Mouse (Mus musculus): ENCODE data around the gene Tmem86a. TPM values are rescaled to one million over a fixed set of nuclear protein-coding genes. Genes with fewer than 3 reads are reported as not detected.

The Tmem86a gene
- 0.77 and 2.3 TPM in 2 replicates for total RNA-seq (2014; fragmentation: Nextera tagmentation)
- not detected in 2 replicates for total RNA-seq (2017)

DNA sequence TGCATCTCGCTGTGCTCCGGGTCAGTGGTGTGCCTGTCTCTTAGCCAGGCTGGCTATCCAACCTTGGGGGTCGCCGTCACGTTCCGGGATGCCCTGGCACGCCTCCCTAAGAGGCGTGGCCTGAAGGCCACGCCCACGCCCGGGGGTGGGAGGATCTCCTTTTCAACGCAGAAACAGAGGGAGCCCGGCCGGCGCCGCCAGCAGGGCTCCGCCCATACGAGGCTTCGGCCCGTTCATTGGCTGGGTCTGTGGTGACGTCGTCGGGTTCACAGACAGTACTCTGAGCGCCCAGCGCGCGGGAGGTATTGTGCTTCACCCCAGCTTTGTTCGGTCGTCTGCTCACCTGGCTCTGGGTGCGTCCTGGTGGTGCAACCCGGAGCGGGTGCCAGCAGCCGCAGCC is at the start of gene Tmem86a:
TSS of gene Tmem86a (plus strand) at position 236 of the 400 bp plus-strand sequence.
- peak; percentile 98 for ATAC-seq (replicated peaks; ENCODE audit: low FRiP score, low TSS enrichment, poor library complexity, severe bottlenecking)

DNA sequence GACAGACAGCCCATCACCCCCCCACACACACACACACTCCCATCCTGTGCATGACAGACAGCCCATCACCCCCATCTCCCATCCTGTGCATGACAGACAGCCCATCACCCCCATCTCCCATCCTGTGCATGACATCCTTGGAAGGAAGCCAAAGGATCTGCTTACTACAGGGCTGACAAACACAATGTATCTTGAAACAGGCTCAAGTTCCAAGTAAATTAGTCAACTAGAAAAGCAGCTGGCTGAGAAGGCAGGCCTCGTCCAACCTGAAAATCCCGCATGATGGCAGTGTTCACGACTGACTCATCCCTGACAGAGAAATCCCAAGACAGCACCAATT is 49.8 kb upstream of the Tmem86a start:
- ATAC-seq (replicated peaks; ENCODE audit: low FRiP score, low TSS enrichment, poor library complexity, severe bottlenecking) = no peak

DNA sequence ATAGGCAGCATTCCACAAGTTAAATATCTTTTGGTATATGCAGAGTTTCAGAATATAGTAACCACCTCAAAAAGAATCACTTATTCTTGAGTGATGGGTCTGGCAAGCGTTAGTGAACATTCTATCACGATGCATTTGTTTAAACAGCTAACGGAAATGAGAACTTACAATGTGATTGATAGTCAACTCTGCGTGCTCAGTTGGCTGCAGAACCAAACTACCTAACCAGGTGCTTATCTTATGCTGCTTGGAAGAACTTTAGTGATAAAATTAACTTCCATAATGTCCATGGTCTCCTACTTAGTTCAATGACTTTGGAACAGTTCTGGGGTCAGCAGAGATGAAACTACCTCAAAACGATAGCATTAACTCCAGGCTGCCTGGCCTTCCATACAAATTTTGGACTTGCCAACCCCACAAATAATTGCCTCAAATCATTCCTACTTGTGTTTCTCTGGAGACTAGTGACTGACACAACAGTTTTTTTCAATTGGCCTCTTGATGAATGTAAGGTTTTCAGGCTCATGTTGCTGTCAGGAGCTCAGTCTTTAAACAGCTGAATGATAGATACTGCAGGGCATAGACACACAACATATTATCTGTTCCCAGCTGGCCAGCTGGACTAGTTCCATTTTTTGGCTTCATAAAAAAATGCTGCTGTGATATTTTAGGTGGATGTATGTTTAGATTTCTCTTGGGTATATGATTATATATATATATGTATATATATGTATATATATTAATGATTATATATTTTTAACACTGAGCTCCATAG is 49.1 kb upstream of the Tmem86a start:
- ATAC-seq (replicated peaks; ENCODE audit: low FRiP score, low TSS enrichment, poor library complexity, severe bottlenecking) = no peak

DNA sequence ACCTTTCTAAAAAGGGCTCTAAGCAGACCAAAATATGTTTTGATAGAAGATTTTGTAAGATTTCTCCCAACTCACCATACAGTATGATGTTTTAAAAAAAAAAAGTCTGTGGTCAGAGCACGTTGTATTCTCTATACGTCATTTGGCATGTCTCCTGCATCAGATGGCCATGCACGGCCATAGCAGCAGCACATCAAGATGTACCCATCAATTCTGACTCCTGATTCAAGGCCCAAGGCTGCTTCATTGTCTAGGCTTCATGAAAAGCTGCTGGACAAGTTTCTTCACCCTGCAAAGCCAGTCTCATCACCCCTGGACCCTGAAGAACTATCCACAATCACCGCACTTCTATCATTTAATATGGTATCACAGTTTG is 48.5 kb upstream of the Tmem86a start:
- ATAC-seq (replicated peaks; ENCODE audit: low FRiP score, low TSS enrichment, poor library complexity, severe bottlenecking) = no peak

DNA sequence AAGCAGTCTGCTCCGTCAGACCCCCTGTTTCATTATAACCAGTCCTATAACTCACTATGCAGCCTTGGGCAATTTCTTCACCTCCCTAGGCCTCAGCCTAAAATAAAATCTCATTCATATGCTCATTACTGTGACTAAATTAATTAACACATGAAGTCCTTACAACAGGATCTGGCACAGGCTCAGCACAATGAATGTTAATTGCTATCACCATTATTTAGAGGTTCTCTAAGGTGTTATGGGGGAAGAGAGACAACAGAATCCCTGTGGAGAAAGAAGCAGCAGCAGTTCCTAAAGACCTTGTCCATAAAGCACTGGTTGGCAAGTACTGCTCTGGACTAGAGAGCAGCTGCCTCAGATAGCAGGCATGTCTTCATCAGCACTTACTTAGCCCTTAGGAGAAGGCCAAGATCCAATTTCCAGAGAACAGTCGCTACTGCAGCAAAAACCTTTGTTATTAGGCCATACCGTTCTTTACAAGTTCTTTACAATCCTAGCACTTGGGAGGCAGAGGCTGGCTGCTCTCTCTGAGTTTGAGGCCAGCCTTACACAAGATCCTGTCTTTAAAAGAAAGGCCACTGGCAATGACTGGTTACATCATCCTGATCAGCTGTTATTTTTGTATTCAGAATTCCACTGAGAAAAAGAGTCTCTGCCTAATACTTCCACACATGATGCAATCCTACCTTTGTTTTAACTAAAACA is 46.8 kb upstream of the Tmem86a start:
- no peak for ATAC-seq (replicated peaks; ENCODE audit: low FRiP score, low TSS enrichment, poor library complexity, severe bottlenecking)

DNA sequence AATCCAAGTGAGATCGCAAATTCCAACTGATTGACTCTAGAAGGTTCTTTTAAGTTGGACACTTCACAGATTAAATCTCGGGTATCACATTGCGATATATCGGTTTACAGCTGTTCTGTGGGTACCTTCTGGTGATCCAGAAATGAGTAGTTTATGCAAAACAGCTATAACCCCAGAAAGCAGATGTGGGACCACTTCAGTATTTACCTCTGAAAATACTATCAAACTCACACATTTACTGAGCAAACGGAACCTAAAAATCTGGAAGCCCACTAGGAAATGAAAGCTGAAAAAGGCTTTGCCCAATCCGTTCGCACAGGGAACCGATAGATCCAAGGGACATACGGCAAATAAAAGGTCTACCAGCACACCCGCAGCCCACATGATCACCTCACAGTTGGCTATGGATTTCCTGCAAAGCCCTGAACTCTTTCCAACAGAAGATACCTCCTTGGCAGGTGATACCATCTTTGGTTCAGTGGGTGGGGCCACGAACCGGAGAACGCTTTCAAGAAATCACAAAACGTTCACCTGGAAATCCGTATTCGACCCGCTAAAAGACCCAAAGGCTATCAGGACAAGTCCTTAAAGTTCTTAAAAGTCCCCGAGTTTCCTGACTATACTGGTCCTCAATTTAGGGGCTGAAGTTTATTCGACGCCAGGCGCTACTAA is 43.2 kb upstream of the Tmem86a start:
- ATAC-seq (replicated peaks; ENCODE audit: low FRiP score, low TSS enrichment, poor library complexity, severe bottlenecking) = 0 out of 2 replicates have a peak, but pooled peaks have one; percentile 9

DNA sequence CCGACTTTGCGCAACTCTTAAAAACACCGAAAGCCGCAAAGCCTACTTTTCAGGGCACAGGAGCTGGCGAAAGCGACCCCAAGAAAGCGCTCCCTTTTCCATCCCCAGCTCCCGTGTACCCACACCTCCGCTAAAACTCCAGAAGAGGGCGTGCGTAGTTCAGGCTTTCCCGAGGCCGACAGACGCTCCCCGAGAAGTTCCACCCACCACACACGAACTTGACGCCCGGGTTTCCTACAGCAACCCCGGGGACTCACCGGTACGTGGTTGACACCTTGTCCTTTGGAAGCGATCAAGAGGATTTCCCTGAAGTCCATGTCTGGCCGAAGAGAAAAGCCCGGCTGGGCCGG is 42.6 kb upstream of the Tmem86a start:
- peak; percentile 69 for ATAC-seq (replicated peaks; ENCODE audit: low FRiP score, low TSS enrichment, poor library complexity, severe bottlenecking)

DNA sequence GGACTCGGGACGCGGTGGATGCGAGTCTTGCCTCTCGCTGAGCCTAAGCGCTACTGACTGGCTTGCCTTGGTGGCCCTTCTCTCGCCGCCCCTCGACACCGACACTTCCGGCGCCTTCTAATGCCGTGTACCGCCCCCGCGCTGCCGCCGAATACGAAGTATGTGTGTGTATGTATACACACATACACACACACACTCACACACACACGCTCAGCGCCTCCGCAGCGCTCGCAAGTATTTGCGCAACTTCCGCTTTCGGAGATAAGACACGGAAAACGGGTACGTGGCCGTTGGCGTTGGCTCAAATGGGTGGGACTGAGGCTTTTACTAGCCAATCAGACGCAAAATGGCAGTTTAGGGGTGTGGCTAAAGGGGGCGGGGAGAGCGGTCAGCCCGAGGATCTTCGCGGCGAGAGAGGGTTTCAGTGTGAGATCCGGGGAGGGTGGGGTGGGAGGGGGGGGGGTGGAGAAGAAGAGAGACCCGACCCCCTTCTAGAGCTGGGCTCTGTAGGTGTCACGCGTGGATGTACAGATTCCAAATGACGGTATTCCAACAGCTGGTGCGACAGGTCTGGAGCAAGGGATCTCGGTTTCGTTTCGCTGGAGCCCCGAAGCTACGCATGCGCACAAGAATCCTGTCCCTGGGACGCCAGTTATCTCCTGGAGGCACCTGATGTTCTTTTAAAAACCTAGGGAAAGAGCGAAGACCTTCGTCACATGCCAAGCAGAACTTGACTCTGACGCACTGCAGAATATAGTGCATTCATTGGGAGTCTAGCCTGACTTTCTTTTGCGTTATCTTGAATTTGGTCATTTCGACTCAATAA is 42.0 kb upstream of the Tmem86a start, which contains the start of gene Spty2d1:
TSS of gene Spty2d1 (minus strand) at position 244 of the 826 bp plus-strand sequence.
- peak; percentile 87 for ATAC-seq (replicated peaks; ENCODE audit: low FRiP score, low TSS enrichment, poor library complexity, severe bottlenecking)

DNA sequence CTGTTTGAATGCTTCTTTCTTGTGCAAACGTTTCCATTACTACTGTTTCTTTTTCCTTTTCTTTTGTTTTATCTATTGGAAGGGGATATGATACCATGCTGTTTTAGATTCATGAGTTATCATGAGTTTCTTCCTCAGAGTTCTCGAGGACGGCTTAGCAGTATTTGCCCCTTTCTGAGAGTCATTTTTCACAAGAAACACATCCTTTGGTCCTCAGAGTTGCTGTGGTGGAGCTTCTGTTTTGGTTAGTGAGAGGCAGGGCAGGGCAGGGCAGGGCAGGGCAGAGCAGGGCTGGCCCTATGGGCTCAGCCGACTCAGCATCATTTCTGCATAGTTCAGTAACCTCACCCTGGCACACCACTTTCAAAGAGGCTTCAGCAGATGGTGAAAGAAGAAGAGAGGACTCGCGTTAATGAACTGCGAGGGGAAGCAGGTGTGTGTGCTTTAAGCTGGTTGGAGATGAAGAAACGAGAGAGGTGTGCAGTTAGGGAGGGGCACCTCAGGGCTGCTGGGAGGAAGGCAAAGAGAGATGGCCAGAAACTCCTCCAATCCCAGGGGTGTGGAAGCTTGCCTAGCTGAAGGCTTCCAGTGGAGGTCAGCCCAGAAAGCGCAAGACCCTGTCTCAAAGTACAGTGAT is 37.2 kb upstream of the Tmem86a start:
- ATAC-seq (replicated peaks; ENCODE audit: low FRiP score, low TSS enrichment, poor library complexity, severe bottlenecking) = no peak

DNA sequence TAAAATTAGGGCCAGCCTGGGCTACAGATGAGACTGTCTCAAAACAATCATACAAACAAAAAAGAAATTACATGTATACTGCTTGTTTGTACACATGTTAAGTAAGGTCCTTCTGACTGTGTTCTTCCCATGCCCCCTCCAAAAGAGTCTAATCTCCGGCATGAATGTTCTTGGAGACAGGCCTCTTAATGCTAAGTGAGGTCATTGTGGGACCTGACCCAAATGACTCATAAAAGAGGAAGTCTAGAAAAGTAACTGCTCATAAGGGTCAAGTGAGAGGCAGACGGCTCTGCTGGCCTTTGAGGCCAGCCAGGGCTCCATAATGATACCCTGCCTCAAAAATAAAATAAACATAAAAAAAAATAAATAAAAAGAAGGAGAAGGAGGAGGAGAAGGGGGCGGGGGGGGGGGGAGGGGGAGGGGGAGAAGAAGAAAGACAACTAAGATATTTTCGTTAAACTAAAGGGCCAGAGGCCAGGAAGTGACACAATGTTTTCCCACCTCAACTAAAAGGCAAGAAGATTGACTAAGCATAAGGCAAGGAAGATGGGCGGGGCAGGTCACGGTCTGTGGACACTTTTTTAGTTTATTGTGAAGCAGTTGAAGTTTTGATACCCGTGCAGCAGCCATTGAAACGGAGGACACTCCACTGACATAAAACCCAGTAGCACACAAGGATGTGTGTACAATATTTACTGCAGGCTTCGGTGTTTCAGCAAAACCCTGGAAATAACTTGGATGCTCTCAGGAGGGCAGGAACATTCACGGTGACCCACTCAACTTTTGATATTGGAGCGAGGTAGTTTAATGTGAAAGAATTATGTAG is 35.6 kb upstream of the Tmem86a start:
- ATAC-seq (replicated peaks; ENCODE audit: low FRiP score, low TSS enrichment, poor library complexity, severe bottlenecking) = peak; percentile 13; the same call in 1 of the 2 replicates

DNA sequence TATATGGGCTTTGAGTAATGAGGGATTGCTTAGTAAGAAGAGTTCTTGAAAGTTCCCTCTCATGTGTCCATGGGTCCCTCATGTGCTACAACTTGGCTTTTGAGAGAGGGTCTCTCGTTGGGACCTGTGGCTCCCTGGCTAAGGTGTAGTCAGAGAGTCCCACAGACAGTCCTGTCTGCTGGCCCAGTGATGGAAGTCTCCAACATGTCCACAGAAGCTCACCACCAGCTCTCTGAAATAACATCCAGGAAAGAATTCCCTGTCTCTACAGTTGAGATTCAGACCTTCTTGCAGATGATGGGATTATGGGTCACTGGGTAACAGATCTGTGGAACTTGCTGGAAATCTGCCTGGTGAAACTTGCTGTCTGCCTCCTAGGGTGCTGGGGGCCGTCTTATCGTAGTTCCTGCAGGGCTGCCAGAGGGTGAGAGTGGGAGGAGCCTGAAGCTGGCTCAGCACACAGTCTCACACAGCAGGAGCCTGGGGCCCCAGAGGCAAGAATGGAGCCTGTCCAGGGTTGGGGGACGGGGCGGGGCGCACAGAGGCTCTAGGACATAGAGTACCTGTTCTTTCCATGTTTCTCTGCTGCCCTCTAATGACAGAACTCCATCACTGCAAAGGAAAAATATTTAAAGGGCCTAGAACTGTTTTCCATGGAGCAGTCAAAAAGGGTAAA is 34.9 kb upstream of the Tmem86a start:
- ATAC-seq (replicated peaks; ENCODE audit: low FRiP score, low TSS enrichment, poor library complexity, severe bottlenecking) = peak; percentile 100

DNA sequence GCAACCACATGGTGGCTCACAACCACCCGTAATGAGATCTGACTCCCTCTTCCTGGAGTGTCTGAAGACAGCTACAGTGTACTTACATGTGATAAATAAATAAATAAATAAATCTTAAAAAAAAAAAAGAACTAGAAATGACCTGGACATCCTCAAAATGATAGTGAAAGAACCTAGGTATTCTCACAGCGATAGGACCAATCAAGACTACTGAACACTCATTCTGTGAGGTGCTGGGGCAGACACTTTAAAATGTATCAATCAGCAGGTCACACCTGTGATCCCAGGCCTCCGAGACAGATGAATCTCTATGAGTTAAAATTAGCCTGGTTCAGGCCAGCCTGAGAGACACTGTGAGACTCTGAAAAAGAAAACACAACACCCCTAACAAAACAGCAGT is 33.8 kb upstream of the Tmem86a start:
- no peak for ATAC-seq (replicated peaks; ENCODE audit: low FRiP score, low TSS enrichment, poor library complexity, severe bottlenecking)

DNA sequence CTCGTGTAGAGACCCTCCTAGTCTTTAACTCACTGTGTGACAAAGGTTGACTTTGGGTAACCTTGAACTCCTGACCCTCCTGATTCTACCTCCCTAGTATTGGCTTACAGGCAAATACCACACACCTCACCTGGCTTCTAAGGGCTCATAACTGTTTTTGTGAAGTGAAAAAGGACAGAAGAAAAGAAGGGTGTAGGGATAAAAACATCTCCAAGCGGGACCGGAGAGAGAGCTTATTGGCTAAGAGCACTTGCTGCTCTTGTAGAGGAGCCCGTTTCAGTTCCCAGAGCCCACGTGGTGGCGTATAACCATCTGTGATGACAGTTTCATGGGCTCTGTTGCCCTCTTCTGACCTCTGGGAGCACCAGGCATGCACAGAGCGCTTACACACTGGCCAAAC is 33.3 kb upstream of the Tmem86a start:
- no peak for ATAC-seq (replicated peaks; ENCODE audit: low FRiP score, low TSS enrichment, poor library complexity, severe bottlenecking)

DNA sequence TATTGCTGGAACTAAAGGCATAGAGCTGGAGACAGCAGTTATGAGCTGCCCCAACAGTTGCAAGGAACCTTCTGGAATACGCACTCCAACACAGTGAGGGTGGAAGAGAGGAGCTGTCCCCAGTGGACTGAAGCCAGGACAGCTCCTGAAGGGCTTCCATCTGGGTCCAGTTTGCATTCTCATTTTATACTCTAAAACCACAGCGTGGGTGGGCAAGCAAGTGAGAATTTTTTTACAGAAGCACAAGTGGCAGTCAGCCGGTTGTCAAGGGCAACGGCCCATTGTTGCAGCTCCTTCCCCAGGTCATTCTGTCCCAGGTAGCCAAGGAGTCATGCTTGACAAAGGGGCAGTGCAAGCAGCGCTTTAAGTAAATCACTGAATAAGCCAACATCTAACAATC is 30.8 kb upstream of the Tmem86a start:
- no peak for ATAC-seq (replicated peaks; ENCODE audit: low FRiP score, low TSS enrichment, poor library complexity, severe bottlenecking)

DNA sequence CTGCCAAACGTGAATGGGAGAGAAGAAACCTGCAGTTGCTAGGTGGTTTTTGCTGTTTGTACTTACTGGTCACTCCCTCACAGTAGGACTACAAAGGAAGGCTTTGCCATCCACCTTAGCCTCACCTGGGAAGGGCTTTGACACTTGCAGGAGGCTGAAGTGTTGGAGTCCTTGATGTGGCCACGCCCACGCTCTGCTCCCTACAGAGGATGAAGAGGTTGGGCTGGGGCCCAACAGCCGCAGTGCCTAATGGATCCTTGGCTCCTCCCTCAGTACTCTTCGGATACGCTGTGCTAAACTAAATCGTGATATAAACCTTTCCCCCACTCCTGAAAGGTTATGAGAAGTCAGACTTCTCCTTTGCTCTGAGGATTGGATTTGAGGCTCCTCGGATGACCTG is 29.4 kb upstream of the Tmem86a start:
- ATAC-seq (replicated peaks; ENCODE audit: low FRiP score, low TSS enrichment, poor library complexity, severe bottlenecking) = no peak

DNA sequence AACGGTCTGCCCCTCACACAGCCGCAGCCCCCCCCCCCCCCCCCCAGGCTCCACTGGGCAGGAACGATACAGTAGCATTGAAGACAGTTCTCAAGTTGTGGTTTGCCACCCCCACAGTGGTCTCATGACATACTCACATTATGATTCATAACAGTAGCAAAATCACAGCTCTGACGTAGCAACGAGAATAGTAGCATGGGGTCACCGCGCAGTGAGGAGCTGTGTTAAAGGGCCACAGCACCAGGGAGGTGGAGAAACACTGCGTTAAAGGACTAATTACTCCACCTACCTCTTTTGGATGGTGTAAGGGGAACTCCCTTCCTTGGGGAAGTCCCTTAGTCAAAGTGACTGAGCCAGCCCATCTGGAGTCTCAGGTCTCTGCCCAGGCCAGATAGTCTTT is 27.9 kb upstream of the Tmem86a start:
- ATAC-seq (replicated peaks; ENCODE audit: low FRiP score, low TSS enrichment, poor library complexity, severe bottlenecking) = peak; percentile 51; the same call in 1 of the 2 replicates

DNA sequence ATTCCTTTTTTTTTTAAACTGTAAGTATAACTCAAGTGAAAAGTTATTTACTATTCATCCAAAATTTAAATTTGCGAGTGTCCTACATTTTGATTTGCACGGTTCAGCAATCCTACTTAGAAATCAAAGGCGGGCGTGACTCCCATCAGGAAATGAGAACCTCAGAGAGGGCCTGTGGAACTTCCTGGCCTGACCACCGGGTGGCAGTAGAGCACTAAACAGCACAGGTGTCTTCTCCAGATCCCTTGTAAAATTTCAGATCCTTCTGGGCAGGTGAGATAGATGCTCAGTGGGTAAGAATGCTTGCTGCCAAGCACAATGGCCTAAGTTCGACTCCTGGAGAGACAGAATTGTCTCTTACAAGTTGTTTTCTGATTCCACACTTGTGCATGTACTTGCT is 26.9 kb upstream of the Tmem86a start:
- ATAC-seq (replicated peaks; ENCODE audit: low FRiP score, low TSS enrichment, poor library complexity, severe bottlenecking) = peak; percentile 80

DNA sequence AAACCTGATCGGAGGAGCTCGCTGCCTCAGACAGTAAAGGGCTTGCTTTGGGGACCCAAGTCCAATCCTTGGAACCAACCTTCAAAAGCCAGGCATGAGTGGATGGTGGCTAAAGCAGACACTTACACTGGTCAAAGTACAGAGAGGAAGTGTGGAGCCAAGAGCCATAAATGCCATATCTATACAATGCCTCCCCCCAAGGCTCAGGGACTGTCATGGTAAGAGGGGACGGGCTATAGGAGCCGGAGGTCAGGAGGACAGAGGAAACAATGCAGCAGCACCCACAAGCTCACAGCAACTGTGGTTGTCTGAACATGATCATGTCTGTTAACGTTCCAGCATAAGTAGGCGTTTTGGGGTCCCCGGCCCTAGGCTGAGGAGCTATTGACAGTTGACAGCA is 25.9 kb upstream of the Tmem86a start:
- ATAC-seq (replicated peaks; ENCODE audit: low FRiP score, low TSS enrichment, poor library complexity, severe bottlenecking) = no peak

All from megakaryocyte-erythroid progenitor cell, adult 5-6 weeks (primary cell).